Mouse (Mus musculus) cerebellum, adult (tissue): ENCODE data around the gene Mif.
A peak's percentile ranks its signal among the peaks of the same experiment; 100 is the strongest.
"Not testable (repeated sequence)": the region's sequence is repeated elsewhere in the genome, so short reads cannot be mapped to it uniquely, and the experiment has no call there.

ENCODE experiments used
- ATAC-seq: cut with Nextera tagmentation; 2 replicates; pipeline ENCODE4 v1.9.2; 2017; ENCODE audit warnings: mild to moderate bottlenecking, moderate library complexity, mixed read lengths; ENCODE audit not compliant: insufficient number of reproducible peaks, low FRiP score, low TSS enrichment

The Mif gene

GRCm38 (mm10) chr10:75859786-75860470 lies at the start of gene Mif:
Gene Mif (minus strand): TSS chr10:75860240.
- ATAC-seq, result peak; percentile 91

- no peak for ATAC-seq
Observed at GRCm38 (mm10) chr10:75906882-75907281, 46.8 kb upstream of the Mif start.

- no peak for ATAC-seq
Observed at GRCm38 (mm10) chr10:75904391-75904790, 44.4 kb upstream of the Mif start.

GRCm38 (mm10) chr10:75898846-75899245 lies 38.8 kb upstream of the Mif start:
- ATAC-seq, result no peak

GRCm38 (mm10) chr10:75898039-75898564 lies 38.1 kb upstream of the Mif start:
- no peak for ATAC-seq

- no peak for ATAC-seq
Observed at GRCm38 (mm10) chr10:75897373-75897772, 37.3 kb upstream of the Mif start.

GRCm38 (mm10) chr10:75896208-75896607 lies 36.2 kb upstream of the Mif start:
- ATAC-seq, result no peak

GRCm38 (mm10) chr10:75895730-75896129 lies 35.7 kb upstream of the Mif start:
- ATAC-seq, result no peak

- no peak for ATAC-seq
Observed at GRCm38 (mm10) chr10:75894601-75895000, 34.6 kb upstream of the Mif start.

- ATAC-seq, result peak; percentile 99
Observed at GRCm38 (mm10) chr10:75893089-75893750, 33.2 kb upstream of the Mif start, which contains the start of gene Derl3. Gene Derl3 (plus strand): TSS chr10:75893413.

- no peak for ATAC-seq
Observed at GRCm38 (mm10) chr10:75889406-75890153, 29.5 kb upstream of the Mif start.

- not testable (repeated sequence) for ATAC-seq
Observed at GRCm38 (mm10) chr10:75887504-75887903, 27.5 kb upstream of the Mif start.

- no peak for ATAC-seq
Observed at GRCm38 (mm10) chr10:75884742-75885141, 24.7 kb upstream of the Mif start.

GRCm38 (mm10) chr10:75883232-75883552 lies 23.2 kb upstream of the Mif start:
- ATAC-seq, result peak; percentile 79

GRCm38 (mm10) chr10:75882433-75883231 lies 22.6 kb upstream of the Mif start:
- ATAC-seq, result no peak

- ATAC-seq, result no peak
Observed at GRCm38 (mm10) chr10:75881578-75882432, 21.8 kb upstream of the Mif start.

GRCm38 (mm10) chr10:75880771-75881577 lies 20.9 kb upstream of the Mif start:
- ATAC-seq, result no peak

- ATAC-seq, result no peak
Observed at GRCm38 (mm10) chr10:75880351-75880750, 20.3 kb upstream of the Mif start.

- no peak for ATAC-seq
Observed at GRCm38 (mm10) chr10:75878836-75879235, 18.8 kb upstream of the Mif start.
